ENCODE assay signal across 9 mouse cellular contexts in the genomic region with DNA sequence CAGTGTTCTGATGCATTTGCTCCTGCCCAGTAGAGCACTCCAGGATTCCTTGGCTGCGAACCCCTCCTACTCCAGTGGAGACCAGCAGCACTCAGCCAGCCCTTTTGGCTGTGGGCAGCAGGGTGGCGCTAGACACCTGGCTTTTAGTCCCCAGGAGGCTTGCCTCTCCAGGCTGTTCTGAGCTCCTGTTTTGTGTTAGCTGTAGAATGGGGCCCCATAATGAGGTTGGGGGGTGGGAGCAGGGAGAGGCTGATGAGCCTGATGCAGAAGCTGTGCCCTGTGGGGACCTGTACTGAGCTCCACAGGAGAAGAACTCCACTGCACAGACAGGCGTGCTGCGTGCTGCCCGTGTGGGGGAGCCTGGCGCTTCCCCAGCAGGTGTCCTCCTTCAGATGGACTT. TPM values are rescaled to one million over a fixed set of nuclear protein-coding genes. Genes with fewer than 3 reads are reported as not detected.
DNase-seq lines count a peak whose midpoint lies in the region; ATAC-seq lines count a peak whose summit lies in the region.
"Had no signal": no experiment of that assay in that cellular context is flagged by ENCODE, and none has a peak within 500 bp of the region (broad histone marks: within the 10 kb centered on the region; RNA-seq: fewer than 3 reads in every experiment).

No protein-coding gene starts in this region.

- no peak overlapping the region for H3K27ac ChIP-seq in hindbrain, embryonic 16.5 days (ENCODE audit: low read depth, low read length)
- peak overlapping the region; percentile 38; the same call in 1 of the 2 replicates for H3K27ac ChIP-seq in midbrain, embryonic 10.5 days (replicated peaks)

- H3K27me3 ChIP-seq in hindbrain, embryonic 16.5 days (replicated peaks; ENCODE audit: control insufficient read depth, insufficient read depth, low read length): no peaks in the 10 kb centered on the region; the same call in 1 of the 2 replicates
- 0 out of 2 replicates have a peak, but pooled peaks cover 6% of the 10 kb centered on the region for H3K27me3 ChIP-seq in midbrain, embryonic 10.5 days (ENCODE audit: low read depth, poor library complexity, severe bottlenecking)

- no peaks in the 10 kb centered on the region for H3K36me3 ChIP-seq in hindbrain, embryonic 16.5 days (ENCODE audit: control insufficient read depth, insufficient read depth, low read length)
- H3K36me3 ChIP-seq in midbrain, embryonic 10.5 days: no peaks in the 10 kb centered on the region

- no peaks in the 10 kb centered on the region for H3K9me3 ChIP-seq in hindbrain, embryonic 16.5 days (ENCODE audit: control insufficient read depth, low read length)
- H3K9me3 ChIP-seq in midbrain, embryonic 10.5 days (replicated peaks): no peaks in the 10 kb centered on the region
- H3K9me3 ChIP-seq: megakaryocyte, embryonic 14.5 days had no signal

- H3K4me1 ChIP-seq in hindbrain, embryonic 16.5 days (ENCODE audit: control insufficient read depth, insufficient read depth, low read depth, low read length): peaks cover 21% of the 10 kb centered on the region
- peaks cover 39% of the 10 kb centered on the region for H3K4me1 ChIP-seq in midbrain, embryonic 10.5 days

- peak overlapping the region; percentile 14; the same call in 1 of the 2 replicates for H3K9ac ChIP-seq in hindbrain, embryonic 16.5 days (ENCODE audit: low read depth, low read length)

- ATAC-seq in frontal cortex, adult (ENCODE audit: low TSS enrichment): peak; percentile 88
- ATAC-seq in hindbrain, embryonic 16.5 days: peak; percentile 67
- ATAC-seq in erythroblast, adult 5-6 weeks (replicated peaks; ENCODE audit: low FRiP score, poor library complexity, severe bottlenecking): no peak

- no peak for DNase-seq in frontal cortex, postnatal 36 days (ENCODE audit: low spot score in 2 of 2)
- peak; percentile 12 for DNase-seq in urinary bladder, postnatal 14 days (ENCODE audit: low spot score)
- DNase-seq in urinary bladder, postnatal 4 days (ENCODE audit: low spot score in 2 of 2): no peak
- DNase-seq in midbrain, embryonic 10.5 days (ENCODE audit: low spot score): peak; percentile 24
- DNase-seq in thymus, postnatal 25 days: no peak

- H3K4me2 ChIP-seq in hindbrain, embryonic 16.5 days (ENCODE audit: low read length): no peak overlapping the region

- 8% methylated on average over 6 of the region's 6 CpGs for WGBS in hindbrain, embryonic 16.5 days
- 15% methylated on average over 6 of the region's 6 CpGs for WGBS in midbrain, embryonic 10.5 days

- H3K4me3 ChIP-seq in hindbrain, embryonic 16.5 days (ENCODE audit: low read length): no peak overlapping the region
- no peak overlapping the region for H3K4me3 ChIP-seq in midbrain, embryonic 10.5 days
- H3K4me3 ChIP-seq: megakaryocyte, embryonic 14.5 days had no signal

RNA-seq across cellular contexts. Expression of a gene that starts 59.9 kb away (rescaled TPM):
- 108 and 115 TPM in 2 replicates for polyA plus RNA-seq in hindbrain, embryonic 16.5 days (2015; fragmentation: Nextera tagmentation; extraction: Ambion mirVana)
- polyA plus RNA-seq in midbrain, embryonic 10.5 days (2016; fragmentation: Nextera tagmentation; extraction: Ambion mirVana): 151 and 156 TPM in 2 replicates
- 8.2 and 9.4 TPM in 2 replicates for total RNA-seq in erythroblast, adult 5-6 weeks (2015; ENCODE audit: low replicate concordance)
- total RNA-seq in erythroblast, adult 5-6 weeks (2017; ENCODE audit: low replicate concordance): 8.2 and 8.9 TPM in 2 replicates

Comparison
In these comparisons a context has a peak if more than half of its experiments do, and no peak if none do; other contexts are left out.
1. DNase-seq: peak in urinary bladder, postnatal 14 days (single experiment) and midbrain, embryonic 10.5 days (single experiment); none in frontal cortex, postnatal 36 days (0 of 2), urinary bladder, postnatal 4 days (0 of 2) and thymus, postnatal 25 days (single experiment).